Mouse (Mus musculus) lung, embryonic 14.5 days (tissue): ENCODE measurements at regions not wholly inside any gene's neighbourhood (a gene's known extent, or its start where the extent isn't known, plus 50 kb on each side); places are given as distances from the start of the nearest gene placed in this dataset.
A peak's percentile ranks its signal among the peaks of the same experiment; 100 is the strongest.

Source experiments
- ATAC-seq: fragments of 200-750 bp; cut with Nextera tagmentation; 2 replicates; pipeline ENCODE4 v1.8.0; 2017; ENCODE audit warnings: mild to moderate bottlenecking, moderate TSS enrichment, moderate library complexity; ENCODE audit not compliant: insufficient read depth
- DNase-seq: peaks from one replicate; pipeline ENCODE4 v3.0.0-alpha.2; 2015
- H3K27ac ChIP-seq: fragments of 300-500 bp; sonication (generic); 2 replicates; pipeline ENCODE4 v1.5.1; 2014; ENCODE audit warnings: low read depth, mild to moderate bottlenecking, moderate library complexity
- H3K27me3 ChIP-seq: fragments of 300-500 bp; sonication (generic); 2 replicates; pipeline ENCODE4 v1.6.1; 2014; ENCODE audit warnings: low read length, control low read depth; ENCODE audit not compliant: insufficient read depth
- H3K36me3 ChIP-seq: fragments of 300-500 bp; sonication (generic); 2 replicates; pipeline ENCODE4 v1.6.1; 2014; ENCODE audit warnings: control low read depth; ENCODE audit not compliant: insufficient read depth
- H3K4me1 ChIP-seq: fragments of 300-500 bp; sonication (generic); 2 replicates; pipeline ENCODE4 v1.6.1; 2014; ENCODE audit warnings: antibody characterized with exemption, control low read depth; ENCODE audit not compliant: insufficient read depth
- H3K4me2 ChIP-seq: fragments of 300-500 bp; sonication (generic); 2 replicates; pipeline ENCODE4 v1.6.1; 2014; ENCODE audit warnings: mild to moderate bottlenecking
- H3K4me3 ChIP-seq: fragments of 300-500 bp; sonication (generic); 2 replicates; pipeline ENCODE4 v1.5.1; 2014; ENCODE audit warnings: low read depth, low read length
- H3K9ac ChIP-seq: fragments of 300-500 bp; sonication (generic); 2 replicates; pipeline ENCODE4 v1.6.1; 2014
- H3K9me3 ChIP-seq: fragments of 300-500 bp; sonication (generic); 2 replicates; pipeline ENCODE4 v1.6.1; 2016; ENCODE audit warnings: low read depth, low read length, control low read depth
- CTCF ChIP-seq: IDR thresholded peaks from 2 replicates; pipeline ENCODE4 v1.5.1; 2016; ENCODE audit warnings: antibody characterized with exemption, low read depth
- WGBS: fragments of 180-500 bp; shearing (Covaris S2); extraction: QIAGEN DNeasy Blood & Tissue Kit; methylation state at CpG from one replicate; pipeline ENCODE4 v1.1.7; 2014; 5-methylcytosine and 5-hydroxymethylcytosine counted together

GRCm38 (mm10) chr14:83747996-83748395, 695.4 kb upstream of the Pcdh17 start:
- Histone ChIP-seq H3K9ac (no peak overlapping the region), H3K36me3 (no peaks in the 10 kb centered on the region), H3K4me2 (no peak overlapping the region), H3K4me1 (no peaks in the 10 kb centered on the region), H3K4me3 (no peak overlapping the region), H3K9me3 (no peaks in the 10 kb centered on the region), H3K27me3 (no peaks in the 10 kb centered on the region), H3K27ac (no peak overlapping the region)
- no peak for TF ChIP-seq CTCF
- no peak for DNase-seq
- no peak for ATAC-seq
- WGBS: 47% methylated on average over 1 of the region's 1 CpGs

GRCm38 (mm10) chr14:83751876-83752275, 691.5 kb upstream of the Pcdh17 start:
- Histone ChIP-seq H3K36me3 (no peaks in the 10 kb centered on the region), H3K4me1 (no peaks in the 10 kb centered on the region), H3K9ac (no peak overlapping the region), H3K9me3 (no peaks in the 10 kb centered on the region), H3K4me3 (no peak overlapping the region), H3K27ac (no peak overlapping the region), H3K4me2 (no peak overlapping the region), H3K27me3 (no peaks in the 10 kb centered on the region)
- ATAC-seq (no peak), DNase-seq (peak; percentile 0)
- 79% methylated on average over 3 of the region's 3 CpGs for WGBS
- no peak for TF ChIP-seq CTCF

- Histone ChIP-seq H3K9me3 (no peaks in the 10 kb centered on the region), H3K27ac (no peak overlapping the region), H3K4me1 (no peaks in the 10 kb centered on the region), H3K36me3 (no peaks in the 10 kb centered on the region), H3K27me3 (no peaks in the 10 kb centered on the region), H3K4me2 (no peak overlapping the region), H3K4me3 (no peak overlapping the region), H3K9ac (no peak overlapping the region)
- TF ChIP-seq CTCF: no peak
- no peak for ATAC-seq
- no peak for DNase-seq
These were observed 690.9 kb upstream of the Pcdh17 start for GRCm38 (mm10) chr14:83752477-83752876.
